Mouse (Mus musculus): ENCODE measurements around the gene Fam104a. TPM values are rescaled to one million over a fixed set of nuclear protein-coding genes. Genes with fewer than 3 reads are reported as not detected.

Gene Fam104a
- total and polyA plus RNA-seq, 2 experiments from 2014 or later: 23.3 to 33.6 TPM

- H3K4me2 ChIP-seq (ENCODE audit: low read depth, low read length): no peak overlapping the region
- DNase-seq (ENCODE audit: low spot score): no peak
- H3K9ac ChIP-seq (replicated peaks; ENCODE audit: low read depth, low read length): no peak overlapping the region
- no peak overlapping the region for H3K27ac ChIP-seq (ENCODE audit: low read depth)
- H3K4me1 ChIP-seq (ENCODE audit: control insufficient read depth, insufficient read depth): peaks cover 3% of the 10 kb centered on the region; the same call in 1 of the 2 replicates
- no peaks in the 10 kb centered on the region for H3K9me3 ChIP-seq (replicated peaks; ENCODE audit: control insufficient read depth, low read length)
- no peaks in the 10 kb centered on the region for H3K27me3 ChIP-seq (ENCODE audit: control insufficient read depth, insufficient read depth, low read length)
- no peak overlapping the region for H3K4me3 ChIP-seq (ENCODE audit: low read depth, low read length)
- ATAC-seq (ENCODE audit: insufficient read depth, low read depth): no peak
- WGBS: 64% methylated on average over 6 of the region's 6 CpGs
- peaks cover 30% of the 10 kb centered on the region for H3K36me3 ChIP-seq (replicated peaks; ENCODE audit: control insufficient read depth, insufficient read depth, low read length)
- TF ChIP-seq EP300 (IDR thresholded peaks at IDR 0.05; ENCODE audit: low read depth) (no peak), CTCF (IDR thresholded peaks at IDR 0.05; ENCODE audit: low read depth) (no peak)
Measured at GRCm38 (mm10) chr11:113727992-113728391, 44.0 kb upstream of the Fam104a start.

- peak overlapping the region; percentile 26; the same call in 1 of the 2 replicates for H3K27ac ChIP-seq (ENCODE audit: low read depth)
- H3K36me3 ChIP-seq (replicated peaks; ENCODE audit: control insufficient read depth, insufficient read depth, low read length): peaks cover 30% of the 10 kb centered on the region
- peaks cover 8% of the 10 kb centered on the region for H3K4me1 ChIP-seq (ENCODE audit: control insufficient read depth, insufficient read depth)
- no peak overlapping the region for H3K4me3 ChIP-seq (ENCODE audit: low read depth, low read length)
- no peaks in the 10 kb centered on the region for H3K27me3 ChIP-seq (ENCODE audit: control insufficient read depth, insufficient read depth, low read length)
- DNase-seq (ENCODE audit: low spot score) (no peak), ATAC-seq (ENCODE audit: insufficient read depth, low read depth) (no peak)
- H3K4me2 ChIP-seq (ENCODE audit: low read depth, low read length): no peak overlapping the region
- TF ChIP-seq EP300 (IDR thresholded peaks at IDR 0.05; ENCODE audit: low read depth): no peak
- no peak for TF ChIP-seq CTCF (IDR thresholded peaks at IDR 0.05; ENCODE audit: low read depth)
- H3K9me3 ChIP-seq (replicated peaks; ENCODE audit: control insufficient read depth, low read length): no peaks in the 10 kb centered on the region
- WGBS: 81% methylated on average over 14 of the region's 14 CpGs
- H3K9ac ChIP-seq (replicated peaks; ENCODE audit: low read depth, low read length): no peak overlapping the region
Measured at GRCm38 (mm10) chr11:113726994-113727888, 43.3 kb upstream of the Fam104a start.

DNA sequence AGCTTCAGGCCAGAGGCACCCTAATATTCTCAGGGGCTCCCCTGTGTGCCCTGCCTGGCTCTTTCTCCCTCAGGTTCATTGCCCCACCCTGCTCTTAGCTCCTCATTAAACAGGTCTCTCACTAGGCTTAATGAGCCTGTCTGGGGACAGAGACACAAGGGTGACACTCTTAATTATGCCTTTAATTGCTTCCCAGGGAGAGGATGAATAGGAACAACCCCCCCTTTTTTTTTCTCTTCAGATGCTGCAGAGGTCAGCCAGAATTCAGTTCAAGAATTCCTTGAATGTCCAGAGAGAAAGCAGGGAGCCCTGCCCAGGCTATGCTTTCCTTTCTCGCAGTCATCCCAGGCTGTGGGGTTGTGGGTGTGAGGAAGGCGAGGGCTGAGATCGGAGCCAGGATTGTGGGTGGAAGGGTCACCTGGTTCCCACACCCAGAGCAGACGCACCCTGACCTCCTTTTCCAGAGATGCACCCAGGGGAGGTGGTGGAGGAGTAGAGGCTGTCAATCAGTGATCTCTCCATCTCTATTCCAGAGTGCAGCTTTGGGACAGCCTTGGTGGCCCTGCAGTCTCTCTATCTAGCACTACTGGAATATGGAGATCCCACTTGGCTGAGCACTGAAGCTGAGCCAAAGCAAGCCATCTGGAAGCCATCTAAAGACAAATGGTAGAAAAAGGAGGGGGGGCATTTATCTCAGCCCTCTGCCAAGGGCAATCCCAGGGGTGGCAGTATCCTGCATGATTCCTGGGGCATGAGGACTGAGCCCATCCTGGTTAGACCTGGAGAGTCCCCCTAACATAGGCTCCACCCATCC is 41.5 kb upstream of the Fam104a start:
- Histone ChIP-seq H3K9ac (replicated peaks; ENCODE audit: low read depth, low read length) (no peak overlapping the region), H3K27ac (ENCODE audit: low read depth) (peak overlapping the region; percentile 44), H3K4me1 (ENCODE audit: control insufficient read depth, insufficient read depth) (peaks cover 8% of the 10 kb centered on the region), H3K4me3 (ENCODE audit: low read depth, low read length) (no peak overlapping the region), H3K27me3 (ENCODE audit: control insufficient read depth, insufficient read depth, low read length) (no peaks in the 10 kb centered on the region), H3K4me2 (ENCODE audit: low read depth, low read length) (no peak overlapping the region), H3K9me3 (replicated peaks; ENCODE audit: control insufficient read depth, low read length) (no peaks in the 10 kb centered on the region), H3K36me3 (replicated peaks; ENCODE audit: control insufficient read depth, insufficient read depth, low read length) (peaks cover 30% of the 10 kb centered on the region)
- WGBS: 70% methylated on average over 4 of the region's 4 CpGs
- TF ChIP-seq EP300 (IDR thresholded peaks at IDR 0.05; ENCODE audit: low read depth) (no peak), CTCF (IDR thresholded peaks at IDR 0.05; ENCODE audit: low read depth) (no peak)
- ATAC-seq (ENCODE audit: insufficient read depth, low read depth) (peak; percentile 25; the same call in 1 of the 2 replicates), DNase-seq (ENCODE audit: low spot score) (no peak)

- no peak; the same call in 1 of the 2 replicates for ATAC-seq (ENCODE audit: insufficient read depth, low read depth)
- Histone ChIP-seq H3K4me1 (ENCODE audit: control insufficient read depth, insufficient read depth) (peaks cover 8% of the 10 kb centered on the region), H3K27ac (ENCODE audit: low read depth) (0 out of 2 replicates have a peak overlapping the region, but pooled peaks have one; percentile 49), H3K36me3 (replicated peaks; ENCODE audit: control insufficient read depth, insufficient read depth, low read length) (peaks cover 11% of the 10 kb centered on the region), H3K27me3 (ENCODE audit: control insufficient read depth, insufficient read depth, low read length) (no peaks in the 10 kb centered on the region), H3K9me3 (replicated peaks; ENCODE audit: control insufficient read depth, low read length) (no peaks in the 10 kb centered on the region), H3K9ac (replicated peaks; ENCODE audit: low read depth, low read length) (no peak overlapping the region), H3K4me2 (ENCODE audit: low read depth, low read length) (peak overlapping the region; percentile 13; the same call in 1 of the 2 replicates), H3K4me3 (ENCODE audit: low read depth, low read length) (no peak overlapping the region)
- no peak for DNase-seq (ENCODE audit: low spot score)
- 40% methylated on average over 14 of the region's 14 CpGs for WGBS
- TF ChIP-seq CTCF (IDR thresholded peaks at IDR 0.05; ENCODE audit: low read depth) (no peak), EP300 (IDR thresholded peaks at IDR 0.05; ENCODE audit: low read depth) (no peak)
Measured at GRCm38 (mm10) chr11:113722405-113723090, 38.6 kb upstream of the Fam104a start.

Measured in heart, postnatal 0 days (tissue).